Mouse (Mus musculus): ENCODE measurements at regions not wholly inside any gene's neighbourhood (a gene's known extent, or its start where the extent isn't known, plus 50 kb on each side); places are given as distances from the start of the nearest gene placed in this dataset.

DNA sequence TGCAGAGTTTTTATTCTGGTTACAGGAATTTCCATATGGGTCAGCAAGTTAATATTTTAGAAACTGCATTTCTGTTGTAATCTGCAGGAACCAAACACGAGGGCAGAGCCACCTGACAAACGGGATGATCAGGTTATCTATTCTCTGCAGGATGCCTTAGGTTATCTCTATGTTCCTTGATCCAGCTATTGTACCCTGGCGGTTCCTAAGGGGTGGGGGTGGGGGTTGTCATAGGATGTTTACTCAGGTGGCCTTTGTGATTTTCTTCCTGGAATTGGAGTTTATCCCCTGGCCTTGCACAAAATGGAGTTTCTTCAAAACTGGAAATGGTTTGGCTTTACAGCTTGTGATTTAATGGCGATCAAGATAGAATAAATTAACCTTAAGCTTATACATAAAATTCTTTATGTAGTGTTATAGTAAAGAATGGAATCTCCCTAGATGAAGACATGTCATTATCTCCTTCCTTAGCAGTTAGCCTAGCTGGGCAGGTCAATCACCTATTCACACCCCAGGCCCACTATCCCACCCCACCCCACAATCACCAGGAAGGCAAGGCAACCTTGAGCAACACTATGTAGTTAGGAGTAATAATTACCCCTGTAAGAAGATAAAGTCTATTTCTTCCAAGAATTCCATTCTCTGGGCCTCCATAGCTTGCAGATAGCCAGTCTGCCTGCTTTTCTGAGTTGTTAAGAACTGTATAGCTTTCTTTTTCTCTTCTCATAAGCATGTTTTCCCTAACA lies 192.3 kb upstream of the B430218F22Rik start:
- DNase-seq (ENCODE audit: extremely low read depth, low read depth), result no peak

DNA sequence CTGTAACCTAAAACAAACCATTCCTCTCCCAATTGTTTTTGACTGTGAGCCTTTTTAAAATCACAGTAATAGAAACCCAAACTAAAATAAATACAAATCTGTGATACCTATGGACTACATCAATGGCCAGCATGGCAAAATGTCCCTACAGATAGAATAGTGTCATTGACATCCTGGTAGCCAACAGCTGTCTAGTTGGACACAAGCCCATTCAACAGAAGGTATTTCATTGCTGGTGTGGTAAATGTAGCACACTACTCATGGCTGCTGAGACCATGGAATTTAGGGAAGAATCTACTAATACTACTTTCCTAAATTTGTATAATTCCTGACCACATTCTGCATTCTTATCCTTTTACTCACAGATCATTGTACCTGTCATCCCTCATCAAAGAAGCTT lies 178.3 kb upstream of the B430218F22Rik start:
- no peak for DNase-seq (ENCODE audit: extremely low read depth, low read depth)

DNA sequence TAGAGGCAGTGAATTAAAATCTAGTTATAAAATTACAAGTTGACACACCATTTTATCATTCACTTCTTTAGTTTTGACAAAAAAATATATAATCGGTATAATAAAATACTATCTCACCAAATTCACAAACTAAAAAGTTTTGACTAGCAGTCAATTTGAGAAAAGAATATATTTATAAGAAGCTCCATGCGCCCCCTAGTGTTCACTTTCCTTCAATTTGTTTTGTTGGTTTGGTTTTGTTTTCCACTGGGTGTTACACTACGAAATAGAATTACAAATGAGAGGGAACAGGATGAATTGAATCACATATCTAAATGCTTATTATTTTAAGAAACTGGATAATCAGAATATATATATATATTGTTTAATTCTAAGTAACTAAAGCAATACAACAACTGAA lies 159.1 kb upstream of the B430218F22Rik start:
- peak; percentile 46 for DNase-seq (ENCODE audit: extremely low read depth, low read depth)

DNA sequence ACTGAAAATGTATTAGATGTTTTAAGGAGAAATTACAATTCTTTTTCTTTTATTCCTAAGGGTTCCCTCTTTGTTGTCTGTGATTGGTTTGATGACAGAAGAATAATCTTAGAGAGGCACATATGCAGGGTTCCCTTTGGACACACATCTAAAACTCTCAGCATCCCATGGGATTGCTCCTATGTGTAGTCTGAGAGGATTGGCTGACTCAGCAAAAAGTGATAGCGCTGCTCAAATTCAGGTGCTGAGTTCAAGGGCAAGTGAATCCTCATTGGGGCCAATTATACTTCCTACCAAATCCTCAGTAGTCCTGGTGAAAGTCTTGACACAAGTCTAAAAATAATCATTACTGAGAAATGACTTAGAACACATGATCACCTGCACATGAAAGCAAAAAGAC lies 148.5 kb upstream of the B430218F22Rik start:
- DNase-seq (ENCODE audit: extremely low read depth, low read depth), result no peak

DNA sequence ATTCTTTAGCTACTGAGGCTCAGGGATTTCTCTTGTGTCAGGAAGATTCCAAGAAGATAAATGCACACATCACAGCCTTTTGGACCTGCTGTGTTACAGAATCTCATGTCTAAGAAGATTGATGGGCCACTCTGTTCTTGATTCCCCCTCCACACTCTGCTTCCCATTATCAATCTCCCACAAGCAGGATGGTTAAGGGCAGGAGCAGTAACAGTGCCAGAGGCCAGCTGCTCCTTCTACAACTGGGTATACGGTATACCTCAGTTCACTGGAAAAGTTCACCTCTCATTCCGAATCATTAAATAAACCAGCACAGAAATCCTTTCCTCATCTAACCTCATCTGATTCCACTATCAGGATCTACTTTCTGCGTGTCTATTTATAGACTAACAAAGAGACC lies 141.8 kb upstream of the B430218F22Rik start:
- DNase-seq (ENCODE audit: extremely low read depth, low read depth), result no peak

DNA sequence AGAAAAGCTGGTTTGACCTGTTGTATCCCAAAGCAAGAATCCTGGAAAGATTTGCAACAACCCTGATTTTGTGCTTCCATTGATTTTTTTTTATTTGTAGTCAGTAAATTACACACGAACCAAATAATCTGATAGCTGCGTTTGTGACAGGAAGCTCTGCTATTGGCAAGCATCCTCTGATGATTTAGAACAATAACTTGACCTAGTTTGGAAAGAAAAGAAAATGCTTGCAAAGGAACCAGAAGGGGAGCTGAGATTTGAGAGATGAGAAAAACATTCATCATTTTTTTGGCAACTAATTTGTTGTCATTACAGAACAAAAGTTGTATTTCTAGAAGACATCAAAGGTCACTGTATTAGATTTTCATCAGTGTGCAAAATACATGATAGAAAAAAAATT lies 140.9 kb upstream of the B430218F22Rik start:
- no peak for DNase-seq (ENCODE audit: extremely low read depth, low read depth)

DNA sequence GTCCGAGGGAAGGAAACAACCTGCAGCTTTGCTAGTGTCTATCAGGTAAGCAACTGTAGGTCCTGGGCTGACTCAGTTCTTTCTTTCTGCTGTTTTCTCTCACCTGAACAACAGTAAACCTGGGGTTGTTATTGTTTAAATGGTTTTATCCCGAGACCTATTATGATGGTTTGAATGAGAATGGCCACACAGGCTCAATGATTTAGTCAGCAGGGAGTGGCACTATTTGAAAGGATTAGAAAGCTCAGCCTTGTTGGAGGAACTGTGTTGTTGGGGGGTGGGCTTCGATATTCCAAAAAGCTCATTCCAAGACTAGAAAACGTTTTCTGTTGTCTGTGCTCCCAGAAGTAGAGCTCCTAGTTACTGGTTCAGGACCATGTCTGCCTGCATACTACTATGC lies 126.8 kb upstream of the B430218F22Rik start:
- DNase-seq (ENCODE audit: extremely low read depth, low read depth), result no peak

DNA sequence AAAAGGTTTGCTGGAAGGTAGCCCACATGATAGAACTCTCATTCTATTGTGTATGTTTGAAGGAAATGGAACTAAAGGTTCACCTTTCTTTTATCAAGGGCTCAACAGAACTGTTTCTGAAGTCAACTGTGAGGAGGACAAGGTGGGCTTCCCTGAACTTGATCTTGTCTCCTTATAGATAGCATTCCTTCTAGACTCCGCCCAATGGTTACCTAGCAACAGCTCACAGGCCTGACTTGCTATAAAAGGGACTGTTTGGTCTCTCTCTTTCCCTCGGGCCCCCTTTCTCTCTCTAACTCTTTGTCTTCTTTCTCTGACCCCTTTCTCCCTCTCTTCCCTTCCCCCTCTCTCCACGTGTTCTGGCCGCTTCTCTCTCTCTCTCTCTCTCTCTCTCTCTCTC lies 123.5 kb upstream of the B430218F22Rik start:
- no peak for DNase-seq (ENCODE audit: extremely low read depth, low read depth)

DNA sequence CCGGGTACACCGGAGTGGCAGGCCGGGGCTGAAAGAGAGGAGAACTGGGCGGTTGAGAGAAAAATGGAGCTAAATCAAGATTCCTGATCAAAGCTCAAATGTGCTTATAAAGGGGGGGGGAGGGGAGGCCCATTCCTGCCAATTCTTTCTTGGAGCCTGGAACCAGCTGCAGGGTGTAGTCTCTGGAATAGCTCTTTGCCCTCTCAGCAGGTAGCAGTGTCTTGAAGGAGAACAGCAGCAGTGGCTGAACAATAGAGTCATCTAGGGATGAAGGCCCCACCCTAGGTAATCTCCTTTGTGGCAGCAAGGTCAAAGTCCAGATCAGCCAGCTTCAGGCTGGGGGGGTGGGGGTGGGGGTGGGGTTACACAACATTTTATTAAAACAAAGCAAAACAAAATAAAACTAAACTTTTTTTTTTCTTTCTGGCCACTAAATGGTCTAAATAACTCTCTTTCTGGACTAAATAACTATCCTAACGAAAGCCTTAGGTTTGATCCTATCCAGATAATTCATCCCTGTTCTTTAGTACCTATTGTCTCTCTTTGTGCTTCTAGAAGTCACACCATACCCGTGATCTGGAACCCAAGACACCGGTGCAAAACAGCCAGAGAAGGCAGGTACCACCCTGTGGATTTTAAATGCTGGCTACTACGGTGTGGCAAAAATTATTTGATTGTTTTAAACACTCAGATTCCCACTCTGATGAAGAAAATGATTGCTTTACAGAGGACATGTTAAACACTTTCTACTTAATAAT lies 120.5 kb upstream of the B430218F22Rik start:
- DNase-seq (ENCODE audit: extremely low read depth, low read depth), result no peak

DNA sequence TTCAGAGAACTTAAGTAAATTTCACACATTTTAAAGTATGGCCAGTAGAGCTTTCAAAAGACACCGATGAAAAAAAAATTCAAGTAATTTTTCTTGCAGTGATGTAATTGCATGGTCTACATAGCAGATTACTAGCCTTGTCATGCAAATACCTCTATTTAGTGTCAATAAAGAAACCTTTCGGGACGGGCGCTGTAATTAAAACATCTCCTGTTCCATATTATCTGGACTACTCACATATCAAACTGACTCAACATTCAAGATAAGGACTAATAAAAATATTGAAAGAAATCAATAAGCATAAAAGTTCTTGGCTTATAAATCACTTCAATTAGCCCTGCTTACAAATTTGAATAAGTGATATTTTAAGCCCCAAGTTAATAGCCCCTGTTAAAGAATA lies 113.5 kb upstream of the B430218F22Rik start:
- no peak for DNase-seq (ENCODE audit: extremely low read depth, low read depth)

DNA sequence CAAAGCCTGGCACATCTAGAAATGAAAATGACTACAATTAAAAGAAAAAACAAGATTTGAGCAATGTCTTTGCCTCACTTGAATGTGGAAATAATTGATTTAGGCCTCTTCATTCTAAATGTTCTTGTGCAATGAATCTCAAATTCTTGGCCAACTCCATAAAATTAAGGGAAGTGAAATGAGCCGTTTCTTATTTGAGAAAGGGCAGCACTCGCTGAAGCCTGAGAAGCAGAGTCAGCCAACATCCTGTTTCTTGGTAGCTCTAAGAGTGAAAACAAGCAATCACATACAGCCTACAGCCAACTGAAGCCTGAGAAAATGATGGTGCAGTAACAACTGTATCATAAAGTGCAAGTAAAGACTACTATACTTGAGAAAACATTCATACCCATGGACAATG lies 105.5 kb upstream of the B430218F22Rik start:
- DNase-seq (ENCODE audit: extremely low read depth, low read depth), result no peak

DNA sequence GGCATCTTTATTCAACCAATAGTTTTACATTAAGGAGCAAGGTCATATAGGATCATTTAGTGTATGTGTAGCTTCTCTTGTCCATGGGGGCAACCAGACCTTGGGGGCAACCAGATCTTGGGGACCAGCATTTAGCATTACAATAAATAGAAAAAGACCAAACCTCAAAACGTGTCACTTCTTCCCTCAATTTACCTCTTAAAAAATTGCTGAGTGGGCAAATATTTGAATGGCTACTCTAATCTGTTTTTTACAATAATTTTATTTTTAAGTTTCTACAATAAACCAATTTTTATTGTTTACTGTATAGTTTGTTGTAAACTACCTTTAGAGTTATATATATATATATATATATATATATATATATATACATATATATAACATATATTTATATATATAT lies 92.7 kb upstream of the B430218F22Rik start:
- DNase-seq (ENCODE audit: extremely low read depth, low read depth), result no peak

DNA sequence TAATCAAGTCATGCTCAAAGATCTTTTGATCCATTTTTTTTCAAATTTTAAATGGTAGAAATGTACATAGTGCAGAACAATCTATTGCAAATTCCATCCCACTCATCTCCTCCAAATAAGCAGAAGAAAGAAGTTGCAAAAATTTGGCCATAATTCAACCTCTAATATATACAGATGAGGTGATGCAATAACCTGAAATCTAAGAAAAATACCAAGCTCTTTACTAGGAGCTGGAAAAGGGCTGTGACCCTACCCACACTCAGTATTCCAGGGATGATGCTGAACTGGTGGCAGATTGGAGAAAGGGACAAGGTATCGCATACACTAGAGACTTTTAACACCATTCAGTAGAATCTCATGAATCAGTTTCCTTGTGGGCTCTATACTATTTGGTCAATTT lies 76.3 kb upstream of the B430218F22Rik start:
- no peak for DNase-seq (ENCODE audit: extremely low read depth, low read depth)

DNA sequence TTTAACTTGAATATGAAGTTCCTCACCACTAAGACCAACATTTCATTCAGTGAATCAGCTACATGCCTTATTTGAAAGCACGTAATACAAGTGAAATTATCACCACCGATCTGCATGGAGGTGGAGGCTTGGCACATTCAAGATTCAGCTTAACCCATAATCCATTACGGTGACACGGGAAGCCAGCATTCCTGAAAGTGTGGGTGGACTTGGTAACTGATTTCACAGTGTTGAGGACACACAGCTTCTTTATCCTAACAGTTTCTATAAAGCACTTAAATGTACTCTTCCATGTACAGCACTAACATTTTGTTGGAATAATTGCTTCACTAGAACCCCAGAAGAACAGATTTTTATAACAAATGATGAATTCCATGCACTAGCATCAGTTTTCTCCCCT lies 72.8 kb upstream of the B430218F22Rik start:
- DNase-seq (ENCODE audit: extremely low read depth, low read depth), result no peak
